Mouse (Mus musculus): ENCODE results near the gene Cdh15. TPM values are rescaled to one million over a fixed set of nuclear protein-coding genes. Genes with fewer than 3 reads are reported as not detected.
A peak's percentile ranks its signal among the peaks of the same experiment; 100 is the strongest.

Gene Cdh15
- not detected for total RNA-seq (2021)
- not detected in 2 replicates for polyA plus RNA-seq (2012; rRNA removed)
- long read RNA-seq, result 0 reads

DNA sequence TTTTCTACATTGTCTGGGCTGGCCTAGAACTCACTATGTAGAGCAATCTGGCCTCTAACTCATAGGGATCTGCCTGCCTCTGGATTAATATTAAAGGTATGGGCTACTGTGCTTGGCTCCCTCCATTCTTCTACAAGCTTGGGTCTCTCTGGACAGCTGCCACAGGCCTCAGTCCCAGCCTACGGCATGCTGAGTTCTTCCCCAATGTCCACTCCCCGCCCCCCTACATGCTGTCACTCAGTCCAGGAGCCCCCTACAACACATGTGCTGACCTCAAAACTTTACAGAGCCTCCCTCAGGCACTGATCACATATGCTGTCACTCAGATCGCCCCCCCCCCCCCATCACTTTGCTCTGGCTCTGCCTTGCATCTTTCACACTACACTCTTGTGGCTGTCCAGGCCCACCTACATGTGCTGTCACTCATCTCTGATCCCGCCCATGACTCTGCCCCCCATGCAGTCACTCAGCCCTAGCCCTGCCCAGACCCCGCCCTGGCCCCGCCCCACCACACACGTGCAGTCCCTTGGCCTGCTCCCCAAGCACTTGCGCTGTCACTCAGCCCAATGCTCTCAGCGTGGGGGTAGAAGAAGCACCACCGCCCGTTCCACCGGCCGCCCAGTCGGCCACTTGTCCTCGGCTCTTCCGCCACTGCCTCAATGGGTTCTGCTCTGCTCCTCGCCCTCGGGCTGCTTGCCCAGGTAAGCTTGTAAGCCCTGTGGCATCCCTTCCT, at the start of gene Cdh15:
Gene Cdh15, plus strand, starts transcription at position 138 of the 733 bp plus-strand sequence.
- Histone ChIP-seq H3K27ac (no peak within 1 kb of the TSS), H3K27me3 (ENCODE audit: control insufficient read depth, insufficient read depth, low read length) (0 out of 2 replicates have a peak, but pooled peaks cover 1% of the 10 kb centered on the region), H3K9ac (ENCODE audit: low read depth, low read length) (no peak within 1 kb of the TSS), H3K36me3 (ENCODE audit: control insufficient read depth, insufficient read depth, low read length) (no peaks in the 10 kb centered on the region), H3K4me3 (no peak within 1 kb of the TSS), H3K79me2 (replicated peaks; ENCODE audit: control insufficient read depth, insufficient read depth, low read length) (no peaks in the 10 kb centered on the region), H3K4me1 (ENCODE audit: control insufficient read depth, insufficient read depth, low read length) (no peaks in the 10 kb centered on the region)
- WGBS, result 20% methylated on average over 17 of the region's 18 CpGs
- no peak for TF ChIP-seq POLR2A (IDR thresholded peaks at IDR 0.05; ENCODE audit: insufficient read depth, low read depth, low read length)
- TF ChIP-seq CTCF (IDR thresholded peaks at IDR 0.05), result no peak
- no peak for TF ChIP-seq EP300 (IDR thresholded peaks at IDR 0.05; ENCODE audit: insufficient read depth, low read depth, low read length)
- DNase-seq, result peak in 1 of 2 experiments; percentile 24
- intact Hi-C loops (cut with DNase I), result no loop called here

DNA sequence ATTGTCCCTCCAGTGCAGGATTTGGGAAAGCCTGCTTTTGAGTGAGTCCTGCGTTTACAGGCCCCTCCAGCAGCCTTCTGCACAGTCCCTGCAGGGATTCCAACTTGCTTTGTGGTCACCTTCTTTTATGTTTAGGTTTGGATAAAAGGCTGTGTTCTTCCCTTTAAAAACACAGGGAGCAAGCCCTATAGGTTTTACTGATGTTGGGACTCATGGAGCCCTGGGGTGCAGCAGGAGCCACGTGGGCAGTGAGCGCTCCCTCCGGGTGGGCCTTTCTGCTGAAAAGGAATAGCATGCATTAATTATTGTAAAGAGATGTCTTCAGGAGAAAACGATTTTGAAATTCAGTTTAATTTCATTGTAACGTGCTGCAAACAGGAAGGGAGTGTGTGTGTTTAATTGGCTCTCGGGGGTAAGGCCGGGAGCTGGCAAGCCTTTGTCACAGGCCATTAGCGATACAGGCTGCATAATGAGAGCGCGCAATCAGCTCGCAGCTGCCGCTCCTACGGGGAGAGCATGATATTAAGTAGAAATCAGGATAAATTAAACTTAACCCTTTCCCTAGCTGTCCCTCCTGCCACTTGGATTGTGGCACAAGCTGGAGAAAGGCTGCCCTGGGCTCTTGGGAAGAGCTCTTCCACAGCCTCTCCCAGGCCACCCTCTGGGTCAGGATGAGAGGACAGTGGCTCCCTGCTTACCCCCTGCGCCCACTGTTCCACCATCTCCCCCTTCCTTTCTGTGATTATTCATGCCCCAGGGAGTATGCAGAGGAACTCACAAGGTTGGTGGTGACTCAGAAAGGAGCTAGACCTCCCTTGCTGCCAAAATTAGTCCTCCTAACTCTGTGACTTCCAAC, 43.6 kb upstream of the Cdh15 start:
- no peak overlapping the region for H3K4me3 ChIP-seq
- H3K27me3 ChIP-seq (ENCODE audit: control insufficient read depth, insufficient read depth, low read length), result no peaks in the 10 kb centered on the region
- no peaks in the 10 kb centered on the region for H3K4me1 ChIP-seq (ENCODE audit: control insufficient read depth, insufficient read depth, low read length)
- WGBS, result 56% methylated on average over 15 of the region's 15 CpGs
- no peak overlapping the region for H3K27ac ChIP-seq
- H3K79me2 ChIP-seq (replicated peaks; ENCODE audit: control insufficient read depth, insufficient read depth, low read length), result no peaks in the 10 kb centered on the region
- H3K36me3 ChIP-seq (ENCODE audit: control insufficient read depth, insufficient read depth, low read length), result no peaks in the 10 kb centered on the region
- intact Hi-C loops (cut with DNase I), result no loop called here
- no peak overlapping the region for H3K9ac ChIP-seq (ENCODE audit: low read depth, low read length)
- no peak for DNase-seq
- TF ChIP-seq EP300 (IDR thresholded peaks at IDR 0.05; ENCODE audit: insufficient read depth, low read depth, low read length) (no peak), POLR2A (IDR thresholded peaks at IDR 0.05; ENCODE audit: insufficient read depth, low read depth, low read length) (no peak), CTCF (IDR thresholded peaks at IDR 0.05) (no peak)

DNA sequence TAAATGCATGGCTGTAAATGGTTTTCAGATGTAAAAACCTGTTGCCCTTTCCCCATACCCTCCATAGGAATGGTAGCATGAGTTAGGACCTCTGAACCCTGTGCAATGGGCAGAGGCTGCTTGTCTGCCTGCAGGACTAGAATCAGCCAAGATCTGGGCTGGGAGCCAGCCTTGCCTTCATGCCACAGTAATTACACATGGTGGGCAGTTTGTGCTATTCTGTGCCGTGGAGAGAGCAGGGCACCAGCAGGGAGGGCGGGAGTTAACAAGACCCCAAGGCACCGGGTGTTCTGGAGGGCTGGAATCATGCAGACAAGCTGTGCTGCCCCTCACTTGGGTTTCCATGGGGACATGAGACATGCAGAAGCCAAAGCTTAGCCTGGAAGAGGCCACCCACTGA, 42.4 kb upstream of the Cdh15 start:
- no peaks in the 10 kb centered on the region for H3K36me3 ChIP-seq (ENCODE audit: control insufficient read depth, insufficient read depth, low read length)
- TF ChIP-seq POLR2A (IDR thresholded peaks at IDR 0.05; ENCODE audit: insufficient read depth, low read depth, low read length) (no peak), CTCF (IDR thresholded peaks at IDR 0.05) (no peak), EP300 (IDR thresholded peaks at IDR 0.05; ENCODE audit: insufficient read depth, low read depth, low read length) (no peak)
- no peak overlapping the region for H3K27ac ChIP-seq
- no peaks in the 10 kb centered on the region for H3K27me3 ChIP-seq (ENCODE audit: control insufficient read depth, insufficient read depth, low read length)
- WGBS, result 76% methylated on average over 3 of the region's 3 CpGs
- H3K9ac ChIP-seq (ENCODE audit: low read depth, low read length), result no peak overlapping the region
- intact Hi-C loops (cut with DNase I), result no loop called here
- no peak overlapping the region for H3K4me3 ChIP-seq
- H3K79me2 ChIP-seq (replicated peaks; ENCODE audit: control insufficient read depth, insufficient read depth, low read length), result no peaks in the 10 kb centered on the region
- no peak for DNase-seq
- no peaks in the 10 kb centered on the region for H3K4me1 ChIP-seq (ENCODE audit: control insufficient read depth, insufficient read depth, low read length)

DNA sequence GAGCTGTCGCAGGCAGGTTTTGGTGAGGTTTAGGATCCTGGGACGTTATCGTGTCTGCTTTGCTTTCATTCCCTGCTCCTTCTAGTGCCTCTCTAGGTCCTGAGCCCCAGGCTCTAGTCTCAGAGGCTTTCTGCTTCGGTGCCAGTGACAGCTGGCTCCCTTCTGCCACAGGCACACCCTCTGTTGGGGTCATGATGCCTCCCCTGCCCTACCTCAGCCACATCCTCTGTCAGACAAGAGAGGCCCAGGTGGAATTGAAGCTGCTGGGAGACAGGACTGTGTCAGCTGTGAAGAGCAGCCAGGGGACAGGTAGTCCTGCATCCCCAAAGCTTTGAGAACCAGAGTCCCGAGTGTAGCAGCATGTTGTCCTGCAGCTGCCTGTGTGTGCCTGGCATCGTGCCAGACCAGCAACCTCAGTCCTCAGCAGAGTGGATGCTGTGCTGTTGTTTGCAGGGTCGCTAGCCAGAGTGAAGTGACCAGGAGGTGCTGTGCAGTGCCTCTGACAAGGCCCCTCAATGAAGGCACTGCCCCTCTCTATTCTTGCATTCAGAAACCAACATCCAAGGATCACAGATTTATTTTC, 40.7 kb upstream of the Cdh15 start:
- DNase-seq, result no peak
- no peak overlapping the region for H3K4me3 ChIP-seq
- H3K27ac ChIP-seq, result no peak overlapping the region
- H3K4me1 ChIP-seq (ENCODE audit: control insufficient read depth, insufficient read depth, low read length), result no peaks in the 10 kb centered on the region
- no peaks in the 10 kb centered on the region for H3K27me3 ChIP-seq (ENCODE audit: control insufficient read depth, insufficient read depth, low read length)
- WGBS, result 79% methylated on average over 7 of the region's 7 CpGs
- no peak overlapping the region for H3K9ac ChIP-seq (ENCODE audit: low read depth, low read length)
- intact Hi-C loops (cut with DNase I), result no loop called here
- TF ChIP-seq EP300 (IDR thresholded peaks at IDR 0.05; ENCODE audit: insufficient read depth, low read depth, low read length) (no peak), POLR2A (IDR thresholded peaks at IDR 0.05; ENCODE audit: insufficient read depth, low read depth, low read length) (no peak), CTCF (IDR thresholded peaks at IDR 0.05) (no peak)
- H3K36me3 ChIP-seq (ENCODE audit: control insufficient read depth, insufficient read depth, low read length), result no peaks in the 10 kb centered on the region
- no peaks in the 10 kb centered on the region for H3K79me2 ChIP-seq (replicated peaks; ENCODE audit: control insufficient read depth, insufficient read depth, low read length)

DNA sequence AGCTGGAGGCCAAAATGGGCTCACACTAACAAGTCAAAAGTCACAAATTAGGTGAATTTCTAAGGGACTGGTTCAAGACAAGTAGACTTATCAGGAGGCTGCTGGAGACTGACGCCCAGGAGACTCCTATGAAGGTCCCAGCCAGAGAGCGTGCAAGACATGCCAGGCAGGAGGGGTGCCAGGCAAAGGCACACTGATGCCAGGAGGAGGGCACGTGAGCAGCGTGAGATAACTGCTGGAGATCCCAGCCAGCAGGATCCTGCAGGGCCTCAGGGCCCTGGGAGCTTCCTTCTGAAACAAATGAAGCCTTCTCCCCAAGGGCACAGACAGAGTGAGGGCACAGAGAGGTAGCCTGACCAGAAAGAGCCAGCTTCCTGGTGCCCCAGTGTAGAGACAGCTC, 39.9 kb upstream of the Cdh15 start:
- Histone ChIP-seq H3K36me3 (ENCODE audit: control insufficient read depth, insufficient read depth, low read length) (no peaks in the 10 kb centered on the region), H3K79me2 (replicated peaks; ENCODE audit: control insufficient read depth, insufficient read depth, low read length) (no peaks in the 10 kb centered on the region), H3K4me3 (no peak overlapping the region), H3K9ac (ENCODE audit: low read depth, low read length) (no peak overlapping the region), H3K4me1 (ENCODE audit: control insufficient read depth, insufficient read depth, low read length) (no peaks in the 10 kb centered on the region), H3K27me3 (ENCODE audit: control insufficient read depth, insufficient read depth, low read length) (no peaks in the 10 kb centered on the region), H3K27ac (no peak overlapping the region)
- 71% methylated on average over 4 of the region's 4 CpGs for WGBS
- TF ChIP-seq CTCF (IDR thresholded peaks at IDR 0.05) (no peak), POLR2A (IDR thresholded peaks at IDR 0.05; ENCODE audit: insufficient read depth, low read depth, low read length) (no peak), EP300 (IDR thresholded peaks at IDR 0.05; ENCODE audit: insufficient read depth, low read depth, low read length) (0 out of 2 replicates have a peak, but pooled peaks have one; percentile 15)
- peak; percentile 58 to 72 for DNase-seq
- intact Hi-C loops (cut with DNase I), result no loop called here

All from heart, adult 2 months (tissue).